Mouse (Mus musculus) midbrain, embryonic 10.5 days (tissue): ENCODE data around the gene Tuba1c. TPM values are rescaled to one million over a fixed set of nuclear protein-coding genes. Genes with fewer than 3 reads are reported as not detected.
"Not testable (repeated sequence)": the region's sequence is repeated elsewhere in the genome, so short reads cannot be mapped to it uniquely, and the experiment has no call there.

Source experiments
- DNase-seq: peaks from one replicate; pipeline ENCODE4 v3.0.0-alpha.2; 2017; ENCODE audit warnings: low spot score
- H3K27ac ChIP-seq: fragments of 300-500 bp; sonication (generic); replicated peaks from 2 replicates; pipeline ENCODE4 v1.5.1; 2016; ENCODE audit warnings: mild to moderate bottlenecking
- H3K27me3 ChIP-seq: fragments of 300-500 bp; sonication (generic); 2 replicates; pipeline ENCODE4 v1.6.1; 2016; ENCODE audit warnings: low read depth, mild to moderate bottlenecking; ENCODE audit not compliant: poor library complexity, severe bottlenecking
- H3K36me3 ChIP-seq: fragments of 300-500 bp; sonication (generic); 2 replicates; pipeline ENCODE4 v1.6.1; 2016; ENCODE audit warnings: mild to moderate bottlenecking, moderate library complexity
- H3K4me1 ChIP-seq: fragments of 300-500 bp; sonication (generic); 2 replicates; pipeline ENCODE4 v1.6.1; 2016
- H3K4me3 ChIP-seq: fragments of 300-500 bp; sonication (generic); 2 replicates; pipeline ENCODE4 v1.5.1; 2016; ENCODE audit warnings: mild to moderate bottlenecking, moderate library complexity
- H3K9me3 ChIP-seq: fragments of 300-500 bp; sonication (generic); replicated peaks from 2 replicates; pipeline ENCODE4 v1.6.1; 2016; ENCODE audit warnings: mild to moderate bottlenecking
- WGBS: fragments of 180-500 bp; shearing (Covaris S2); methylation state at CpG from one replicate; pipeline ENCODE4 v1.1.7; 2016; 5-methylcytosine and 5-hydroxymethylcytosine counted together
- polyA plus RNA-seq: library from polyadenylated mRNA; unstranded; fragments of >200 nt; fragmentation: Nextera tagmentation; extraction: Ambion mirVana; gene quantifications from 2 replicates; pipeline ENCODE4 v1.2.1, GENCODE M21; 2016

The Tuba1c gene
- polyA plus RNA-seq, 1 experiment from 2014 or later = 129 TPM

DNA sequence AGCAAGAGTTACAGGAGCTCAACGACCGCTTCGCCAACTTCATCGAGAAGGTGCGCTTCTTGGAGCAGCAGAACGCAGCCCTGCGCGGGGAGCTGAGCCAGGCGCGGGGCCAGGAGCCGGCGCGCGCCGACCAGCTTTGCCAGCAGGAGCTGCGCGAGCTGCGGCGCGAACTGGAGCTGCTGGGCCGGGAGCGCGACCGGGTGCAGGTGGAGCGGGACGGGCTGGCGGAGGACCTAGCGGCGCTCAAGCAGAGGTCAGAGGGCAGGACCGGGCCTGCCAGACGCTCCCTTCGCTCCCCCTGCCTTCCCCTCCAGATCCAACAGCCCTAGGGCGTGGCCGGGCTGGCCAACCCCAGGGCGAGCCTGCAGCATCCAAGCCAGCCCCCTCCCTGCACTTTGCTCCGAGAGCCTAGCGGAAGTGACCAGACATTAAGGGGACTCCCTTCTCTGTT, 25.8 kb downstream of the Tuba1c start:
- Histone ChIP-seq H3K36me3 (no peaks in the 10 kb centered on the region), H3K27ac (no peak overlapping the region), H3K4me1 (peaks cover 43% of the 10 kb centered on the region), H3K9me3 (no peaks in the 10 kb centered on the region), H3K4me3 (peak overlapping the region; percentile 54), H3K27me3 (peaks cover 100% of the 10 kb centered on the region)
- WGBS = under 1% methylated on average over 37 of the region's 37 CpGs
- DNase-seq = peak; percentile 57

DNA sequence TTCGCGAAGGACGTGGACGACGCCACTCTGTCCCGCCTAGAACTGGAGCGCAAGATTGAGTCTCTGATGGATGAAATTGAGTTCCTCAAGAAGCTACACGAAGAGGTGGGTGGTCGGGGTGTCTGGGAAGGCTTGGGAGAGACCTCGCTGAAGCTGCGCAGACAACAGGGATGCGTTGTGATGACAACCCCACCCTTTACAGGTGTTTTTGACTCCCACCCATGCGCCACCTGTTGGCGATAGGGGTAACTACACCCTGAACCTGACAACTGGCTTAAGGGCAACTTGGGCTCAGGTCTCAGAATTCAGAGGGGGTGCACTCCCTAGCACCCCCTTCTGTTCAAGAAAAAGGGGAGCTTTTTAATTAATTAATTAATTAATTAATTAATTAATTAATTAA, 26.6 kb downstream of the Tuba1c start:
- no peak overlapping the region for H3K27ac ChIP-seq
- H3K4me1 ChIP-seq = peaks cover 43% of the 10 kb centered on the region
- no peak for DNase-seq
- no peaks in the 10 kb centered on the region for H3K36me3 ChIP-seq
- H3K27me3 ChIP-seq = peaks cover 96% of the 10 kb centered on the region
- no peaks in the 10 kb centered on the region for H3K9me3 ChIP-seq
- peak overlapping the region; percentile 54 for H3K4me3 ChIP-seq
- 5% methylated on average over 14 of the region's 14 CpGs for WGBS

DNA sequence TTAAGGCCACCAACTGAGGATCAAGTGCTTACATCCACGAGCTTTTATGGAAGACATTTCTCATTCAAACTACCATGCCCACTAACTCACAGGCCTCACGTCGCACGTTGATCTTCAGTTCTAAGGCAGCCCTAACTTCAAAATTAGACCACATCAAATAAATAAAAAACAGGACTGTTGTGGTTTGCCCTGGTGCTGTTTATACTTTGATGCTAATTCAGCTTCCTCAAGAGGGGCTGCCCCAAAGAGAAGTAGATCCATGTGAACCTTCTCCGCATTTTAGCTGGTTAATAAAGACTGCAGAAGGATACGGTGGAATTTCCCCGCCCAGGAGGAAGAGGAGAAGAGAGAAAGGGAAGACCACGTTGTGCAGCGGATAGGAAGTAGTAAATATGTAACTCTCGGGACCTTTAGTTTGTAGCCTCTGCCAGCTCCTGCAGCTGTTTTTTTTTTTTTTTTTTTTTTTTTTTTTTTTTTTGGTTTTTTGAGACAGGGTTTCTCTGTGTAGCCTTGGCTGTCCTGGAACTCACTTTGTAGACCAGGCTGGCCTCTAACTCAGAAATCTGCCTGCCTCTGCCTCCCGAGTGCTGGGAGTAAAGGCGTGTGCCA, 36.0 kb downstream of the Tuba1c start:
- no peaks in the 10 kb centered on the region for H3K4me1 ChIP-seq
- peaks cover 11% of the 10 kb centered on the region; the same call in 1 of the 2 replicates for H3K27me3 ChIP-seq
- H3K36me3 ChIP-seq = no peaks in the 10 kb centered on the region
- no peak overlapping the region for H3K4me3 ChIP-seq
- no peak overlapping the region for H3K27ac ChIP-seq
- no peak for DNase-seq
- no peaks in the 10 kb centered on the region for H3K9me3 ChIP-seq
- 88% methylated on average over 12 of the region's 12 CpGs for WGBS

DNA sequence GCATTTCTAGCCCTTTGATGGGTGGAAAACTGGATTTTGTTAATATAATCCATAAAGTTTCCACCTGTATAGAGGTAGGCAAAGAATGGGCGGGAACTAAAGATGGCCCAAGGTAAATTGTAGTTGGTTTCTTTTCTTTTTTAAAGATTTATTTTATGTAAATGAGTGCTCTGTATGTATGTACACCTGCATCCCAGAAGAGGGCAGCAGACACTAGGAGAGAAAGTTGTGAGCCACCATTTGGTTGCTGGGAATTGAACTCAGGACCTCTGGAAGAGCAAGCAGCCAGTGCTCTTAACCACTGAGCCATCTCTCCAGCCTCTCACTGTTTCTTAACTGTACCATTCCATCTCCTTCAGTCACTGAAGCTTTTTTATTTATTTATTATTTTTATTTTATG, 42.3 kb downstream of the Tuba1c start:
- Histone ChIP-seq H3K27ac (no peak overlapping the region), H3K9me3 (no peaks in the 10 kb centered on the region), H3K36me3 (peaks cover 6% of the 10 kb centered on the region), H3K27me3 (no peaks in the 10 kb centered on the region; the same call in 1 of the 2 replicates), H3K4me1 (peaks cover 24% of the 10 kb centered on the region), H3K4me3 (no peak overlapping the region)
- no peak for DNase-seq
- 82% methylated on average over 1 of the region's 1 CpGs for WGBS

DNA sequence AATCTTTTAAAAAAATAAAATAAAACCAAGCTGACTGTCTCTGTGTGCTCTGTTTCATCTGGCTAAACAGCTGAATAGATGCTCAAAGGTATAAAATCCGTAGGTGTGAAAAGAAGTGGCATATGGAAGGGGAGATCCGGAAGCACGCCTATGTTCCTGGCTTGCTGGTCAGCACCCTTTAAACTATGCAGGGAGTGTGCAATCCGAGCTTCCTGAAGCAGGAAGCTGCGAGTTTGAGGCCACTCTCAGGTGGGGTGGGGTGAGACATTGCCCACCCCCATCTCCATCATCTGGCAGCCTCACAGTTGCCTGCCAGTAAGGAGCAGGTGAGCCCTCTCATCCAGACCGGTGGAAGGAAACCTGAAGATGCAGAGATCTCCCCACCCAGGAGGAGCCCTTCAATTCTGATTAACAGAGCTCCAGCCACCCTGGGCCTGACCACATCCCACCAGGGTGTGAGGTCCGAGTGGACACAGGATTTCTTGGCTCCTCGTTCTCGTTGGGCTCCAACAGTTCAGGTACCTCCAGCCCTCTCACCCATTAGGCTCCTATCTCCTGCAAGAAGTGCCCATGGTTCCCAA, 44.4 kb downstream of the Tuba1c start, which contains the start of gene Troap:
Troap (plus strand) TSS at position 557 of the 581 bp plus-strand sequence.
- Histone ChIP-seq H3K4me3 (peak within 1 kb of the TSS; percentile 74), H3K27me3 (no peaks in the 10 kb centered on the region; the same call in 1 of the 2 replicates), H3K36me3 (peaks cover 27% of the 10 kb centered on the region), H3K27ac (peak within 1 kb of the TSS; percentile 95), H3K9me3 (no peaks in the 10 kb centered on the region), H3K4me1 (peaks cover 41% of the 10 kb centered on the region)
- 26% methylated on average over 9 of the region's 9 CpGs for WGBS
- no peak for DNase-seq

DNA sequence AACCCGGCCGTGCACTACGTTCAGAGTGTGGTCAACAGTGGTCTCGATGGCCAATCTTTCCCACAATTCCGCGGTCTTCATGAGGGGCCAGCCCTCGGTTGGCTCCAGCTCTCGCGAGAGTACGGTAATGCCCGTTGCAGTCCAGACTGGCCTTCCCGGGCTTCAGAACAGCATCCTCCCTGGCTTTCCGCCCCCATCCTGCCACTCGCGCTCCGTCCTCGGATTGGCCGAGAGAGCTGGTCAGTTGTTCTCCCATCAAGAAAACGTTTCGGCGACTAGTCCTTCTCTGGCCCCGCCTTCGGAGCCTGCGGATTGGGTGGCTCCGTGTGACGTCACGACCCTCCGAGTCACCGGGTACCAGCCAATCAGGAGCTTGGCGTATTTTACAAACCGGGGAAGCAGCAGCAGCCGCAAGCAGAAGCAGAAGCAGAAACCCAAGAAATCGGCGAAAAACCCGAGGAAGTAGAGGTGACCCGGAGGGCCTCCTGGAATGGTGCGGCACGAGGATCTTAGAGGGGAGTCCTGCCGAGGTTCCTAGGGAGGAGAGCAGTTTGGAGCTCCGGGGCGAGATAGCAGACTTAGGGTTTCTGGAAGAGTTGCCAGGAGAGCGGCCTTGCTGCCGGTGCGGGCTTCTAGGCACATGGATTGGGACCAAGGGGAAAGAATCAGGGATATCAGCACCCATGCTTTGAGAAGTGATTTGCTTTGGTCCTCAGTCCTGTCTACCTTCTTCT, 45.1 kb downstream of the Tuba1c start:
- peak; percentile 99 for DNase-seq
- Histone ChIP-seq H3K4me3 (peak overlapping the region; percentile 74), H3K9me3 (no peaks in the 10 kb centered on the region), H3K27me3 (no peaks in the 10 kb centered on the region), H3K27ac (peak overlapping the region; percentile 95), H3K4me1 (peaks cover 41% of the 10 kb centered on the region), H3K36me3 (peaks cover 34% of the 10 kb centered on the region)
- under 1% methylated on average over 44 of the region's 44 CpGs for WGBS

DNA sequence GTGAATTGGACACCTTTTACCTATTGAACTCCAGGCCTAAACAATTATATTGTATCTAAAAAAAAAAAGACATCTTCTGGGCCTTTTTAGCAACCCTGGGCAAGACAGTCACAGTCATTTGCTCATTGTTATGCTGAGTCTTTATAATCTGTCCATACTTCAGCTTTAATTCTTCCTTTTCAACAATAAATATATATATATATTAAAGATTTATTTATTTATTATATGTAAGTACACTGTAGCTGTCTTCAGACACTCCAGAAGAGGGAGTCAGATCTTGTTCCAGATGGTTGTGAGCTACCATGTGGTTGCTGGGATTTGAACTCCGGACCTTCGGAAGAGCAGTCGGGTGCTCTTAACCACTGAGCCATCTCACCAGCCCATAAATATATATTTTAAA, 46.3 kb downstream of the Tuba1c start:
- not testable (repeated sequence) for H3K9me3 ChIP-seq, H3K27ac ChIP-seq, DNase-seq, H3K27me3 ChIP-seq
- H3K4me3 ChIP-seq = peak overlapping the region; percentile 74
- WGBS = 95% methylated on average over 3 of the region's 3 CpGs
- peaks cover 41% of the 10 kb centered on the region for H3K4me1 ChIP-seq
- H3K36me3 ChIP-seq = peaks cover 46% of the 10 kb centered on the region

DNA sequence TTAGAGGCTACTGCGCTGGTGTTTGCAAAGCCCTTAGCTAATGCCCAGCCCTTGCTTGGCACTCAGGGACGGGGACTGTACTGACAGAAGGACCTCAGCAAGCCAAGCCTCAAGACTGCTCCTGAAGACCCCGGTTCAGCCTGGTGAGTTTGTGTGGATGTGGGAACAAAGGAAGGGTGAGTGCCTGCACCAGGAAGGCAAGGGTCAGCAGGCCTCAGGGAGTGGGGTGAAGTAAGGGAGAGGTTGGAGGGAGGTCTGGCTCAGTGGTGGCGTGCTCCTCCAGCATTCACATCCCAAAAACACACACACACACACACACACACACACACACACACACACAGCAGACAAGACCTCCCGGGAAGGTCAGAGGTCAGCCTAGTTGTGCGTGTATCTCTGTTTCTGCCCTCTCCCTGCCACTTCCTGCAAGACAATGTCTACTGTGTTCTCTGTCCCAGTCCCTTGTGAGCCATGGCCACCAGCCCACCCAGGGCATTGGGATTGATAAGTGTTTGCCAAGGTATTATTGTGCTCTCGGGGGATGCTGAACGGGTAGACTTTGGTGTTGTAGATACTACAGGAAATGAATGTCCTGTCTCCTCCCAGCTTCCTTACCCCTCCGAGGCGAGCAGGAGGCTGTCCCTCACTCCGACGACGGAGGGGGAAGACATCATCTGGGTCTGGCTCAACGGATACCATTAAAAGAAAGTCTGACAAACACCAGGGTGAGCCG, 48.7 kb downstream of the Tuba1c start:
- Histone ChIP-seq H3K9me3 (no peaks in the 10 kb centered on the region), H3K36me3 (peaks cover 69% of the 10 kb centered on the region), H3K4me1 (peaks cover 41% of the 10 kb centered on the region), H3K27me3 (peaks cover 15% of the 10 kb centered on the region), H3K27ac (no peak overlapping the region), H3K4me3 (no peak overlapping the region)
- WGBS = 87% methylated on average over 14 of the region's 15 CpGs
- DNase-seq = no peak

DNA sequence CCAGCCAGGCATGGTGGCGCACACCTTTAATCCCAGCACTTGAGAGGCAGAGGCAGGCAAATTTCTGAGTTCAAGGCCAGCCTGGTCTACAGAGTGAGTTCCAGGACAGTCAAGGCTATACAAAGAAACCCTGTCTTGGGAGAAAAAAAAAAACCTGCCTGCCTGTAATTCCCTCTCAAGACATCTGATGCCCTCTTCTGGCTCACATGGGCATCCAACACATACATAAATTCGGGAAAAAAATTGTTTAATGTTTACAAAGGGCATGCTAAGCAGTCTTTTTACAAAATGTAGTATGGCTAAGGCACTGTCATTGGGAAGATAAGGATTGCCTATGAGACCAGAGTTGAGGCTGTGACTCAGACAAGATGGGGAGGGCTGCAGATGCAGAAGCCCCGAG, 50.1 kb downstream of the Tuba1c start:
- 83% methylated on average over 3 of the region's 3 CpGs for WGBS
- DNase-seq = no peak
- peaks cover 45% of the 10 kb centered on the region for H3K4me1 ChIP-seq
- H3K4me3 ChIP-seq = no peak overlapping the region
- H3K27me3 ChIP-seq = peaks cover 30% of the 10 kb centered on the region
- H3K27ac ChIP-seq = no peak overlapping the region
- H3K9me3 ChIP-seq = no peaks in the 10 kb centered on the region
- H3K36me3 ChIP-seq = peaks cover 74% of the 10 kb centered on the region

DNA sequence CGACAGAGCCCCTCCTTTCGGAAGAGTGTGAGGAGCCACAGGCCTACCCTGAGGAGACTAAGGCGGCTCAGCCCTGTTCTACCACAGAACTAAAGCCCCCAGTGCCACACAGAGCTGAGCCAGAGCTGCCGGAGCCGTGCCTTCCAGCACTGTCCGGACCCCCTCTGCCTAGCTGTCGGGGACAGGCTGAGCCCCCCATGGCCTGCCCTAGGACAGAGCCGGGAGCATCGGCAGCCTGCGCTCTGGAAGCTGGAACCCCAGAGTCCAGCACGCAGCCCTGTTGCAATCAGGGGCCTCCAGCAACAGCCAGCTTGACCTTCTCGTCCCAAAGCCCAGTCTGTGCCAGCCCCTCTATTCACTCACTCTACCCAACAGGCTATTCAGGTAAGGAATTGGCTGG, 52.6 kb downstream of the Tuba1c start:
- DNase-seq = no peak
- H3K9me3 ChIP-seq = no peaks in the 10 kb centered on the region
- peaks cover 27% of the 10 kb centered on the region for H3K4me1 ChIP-seq
- H3K27me3 ChIP-seq = peaks cover 55% of the 10 kb centered on the region
- H3K4me3 ChIP-seq = no peak overlapping the region
- WGBS = 95% methylated on average over 12 of the region's 12 CpGs
- peaks cover 65% of the 10 kb centered on the region for H3K36me3 ChIP-seq
- no peak overlapping the region; the same call in 1 of the 2 replicates for H3K27ac ChIP-seq

DNA sequence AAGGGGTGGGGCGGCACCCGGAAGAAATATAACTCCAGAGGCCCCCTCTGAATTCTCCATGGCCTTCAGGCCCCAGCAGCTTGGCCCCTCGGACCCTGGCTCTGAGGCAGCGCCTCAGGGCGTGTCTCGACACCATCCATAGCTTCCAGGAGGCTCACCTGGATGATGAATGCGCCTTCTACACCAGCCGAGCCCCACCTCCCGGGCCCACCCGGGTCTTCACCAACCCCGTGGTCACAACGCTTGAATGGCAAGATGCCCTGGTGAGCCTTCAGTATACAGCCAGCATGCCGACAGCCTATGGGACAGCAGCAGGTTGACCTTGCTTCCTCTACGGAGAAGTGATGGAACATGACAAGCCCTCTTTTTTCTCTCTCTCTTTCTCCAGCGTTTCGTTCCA, 53.1 kb downstream of the Tuba1c start:
- no peak overlapping the region for H3K27ac ChIP-seq
- peaks cover 28% of the 10 kb centered on the region for H3K4me1 ChIP-seq
- H3K36me3 ChIP-seq = peaks cover 60% of the 10 kb centered on the region
- H3K9me3 ChIP-seq = no peaks in the 10 kb centered on the region
- DNase-seq = no peak
- H3K4me3 ChIP-seq = no peak overlapping the region
- WGBS = 94% methylated on average over 16 of the region's 16 CpGs
- peaks cover 60% of the 10 kb centered on the region for H3K27me3 ChIP-seq

DNA sequence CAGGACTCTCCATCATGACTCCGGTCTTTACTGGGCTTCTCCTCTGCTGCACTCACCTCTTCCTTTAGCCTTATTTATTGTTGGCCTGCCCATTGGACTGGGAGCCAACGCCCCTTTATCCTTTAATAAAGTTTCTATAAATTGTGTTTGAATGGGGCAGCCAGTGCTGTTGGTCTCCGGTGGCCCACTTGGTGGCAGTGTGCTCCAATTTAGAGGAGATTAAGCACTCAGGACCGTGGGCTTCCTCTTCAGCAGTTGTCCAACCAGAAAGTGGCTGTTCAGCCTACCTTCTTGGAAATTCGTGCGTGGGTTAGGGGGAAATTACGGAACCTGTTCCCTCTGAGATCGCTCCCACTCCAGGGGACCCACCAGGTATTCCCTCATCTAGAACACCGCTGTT, 53.6 kb downstream of the Tuba1c start:
- H3K27me3 ChIP-seq = peaks cover 64% of the 10 kb centered on the region
- 74% methylated on average over 9 of the region's 9 CpGs for WGBS
- no peak for DNase-seq
- peak overlapping the region; percentile 4; the same call in 1 of the 2 replicates for H3K4me3 ChIP-seq
- no peaks in the 10 kb centered on the region for H3K9me3 ChIP-seq
- no peak overlapping the region for H3K27ac ChIP-seq
- H3K4me1 ChIP-seq = peaks cover 28% of the 10 kb centered on the region
- H3K36me3 ChIP-seq = peaks cover 56% of the 10 kb centered on the region
